Mouse (Mus musculus) liver, embryonic 15.5 days (tissue): ENCODE results near the gene Atg2a. TPM values are rescaled to one million over a fixed set of nuclear protein-coding genes. Genes with fewer than 3 reads are reported as not detected.

Experiments used
- ATAC-seq: fragments of 200-750 bp; cut with Nextera tagmentation; 2 replicates; pipeline ENCODE4 v1.8.0; 2017; ENCODE audit warnings: moderate number of reproducible peaks, mild to moderate bottlenecking, moderate library complexity; ENCODE audit not compliant: insufficient read depth
- H3K27ac ChIP-seq: fragments of 300-500 bp; sonication (generic); replicated peaks from 2 replicates; pipeline ENCODE4 v1.5.1; 2015; ENCODE audit warnings: mild to moderate bottlenecking, inconsistent platforms
- H3K27me3 ChIP-seq: fragments of 300-500 bp; sonication (generic); 2 replicates; pipeline ENCODE4 v1.6.1; 2015; ENCODE audit warnings: mild to moderate bottlenecking, inconsistent platforms
- H3K36me3 ChIP-seq: fragments of 300-500 bp; sonication (generic); replicated peaks from 2 replicates; pipeline ENCODE4 v1.6.1; 2015; ENCODE audit warnings: moderate library complexity, mild to moderate bottlenecking, inconsistent platforms
- H3K4me1 ChIP-seq: fragments of 300-500 bp; sonication (generic); replicated peaks from 2 replicates; pipeline ENCODE4 v1.6.1; 2015; ENCODE audit warnings: inconsistent platforms
- H3K4me2 ChIP-seq: fragments of 300-500 bp; sonication (generic); 2 replicates; pipeline ENCODE4 v1.6.1; 2015; ENCODE audit warnings: moderate library complexity, mild to moderate bottlenecking, inconsistent platforms
- H3K4me3 ChIP-seq: fragments of 300-500 bp; sonication (generic); replicated peaks from 2 replicates; pipeline ENCODE4 v1.5.1; 2015; ENCODE audit warnings: mild to moderate bottlenecking, inconsistent platforms
- H3K9ac ChIP-seq: fragments of 300-500 bp; sonication (generic); 2 replicates; pipeline ENCODE4 v1.6.1; 2015; ENCODE audit warnings: moderate library complexity, mild to moderate bottlenecking, inconsistent platforms
- H3K9me3 ChIP-seq: fragments of 300-500 bp; sonication (generic); replicated peaks from 2 replicates; pipeline ENCODE4 v1.6.1; 2016; ENCODE audit warnings: inconsistent platforms
- WGBS: fragments of 180-500 bp; shearing (Covaris S2); methylation state at CpG from one replicate; pipeline ENCODE4 v1.1.7; 2015; ENCODE audit warnings: mixed read lengths; ENCODE audit not compliant: insufficient replicate concordance; 5-methylcytosine and 5-hydroxymethylcytosine counted together
- polyA plus RNA-seq: library from polyadenylated mRNA; unstranded; fragments of >200 nt; fragmentation: Nextera tagmentation; extraction: Ambion mirVana; gene quantifications from 2 replicates; pipeline ENCODE4 v1.2.1, GENCODE M21; 2015

The Atg2a gene
- polyA plus RNA-seq, 1 experiment from 2014 or later, result 4.7 TPM

DNA sequence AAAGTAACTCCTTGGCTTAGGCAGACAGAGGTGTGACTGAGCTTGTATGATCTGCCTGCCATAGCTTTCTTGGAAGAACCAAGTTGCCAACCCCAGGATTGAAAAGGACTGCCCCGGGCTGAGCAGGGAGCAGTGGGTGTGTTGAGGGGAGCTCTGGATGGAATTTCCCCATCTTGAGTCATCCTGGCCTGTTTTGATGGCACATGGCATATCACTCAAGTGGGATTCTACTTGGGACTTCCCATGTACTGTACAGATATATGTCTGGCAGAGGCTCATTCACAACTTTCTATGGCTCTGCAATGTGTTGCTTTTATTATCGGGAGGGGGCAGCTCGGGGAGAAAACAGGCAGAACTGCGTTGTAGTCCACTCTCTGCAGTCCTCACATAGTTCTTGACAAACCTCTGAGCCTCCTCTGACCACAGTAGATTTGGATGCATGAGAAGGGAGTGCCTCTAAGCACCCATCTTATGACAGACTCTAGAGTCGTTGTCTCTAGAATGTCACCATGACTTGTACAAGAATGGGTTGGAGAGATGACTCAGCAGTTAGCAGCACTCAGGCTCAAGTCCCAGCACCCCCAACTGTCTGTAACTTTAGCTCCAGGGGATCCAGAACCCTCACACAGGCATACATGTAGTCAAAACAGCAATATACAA lies 55.2 kb downstream of the Atg2a start:
- Histone ChIP-seq H3K27ac (peak overlapping the region; percentile 96), H3K9me3 (no peaks in the 10 kb centered on the region), H3K9ac (peak overlapping the region; percentile 40), H3K36me3 (peaks cover 79% of the 10 kb centered on the region), H3K4me3 (no peak overlapping the region), H3K27me3 (no peaks in the 10 kb centered on the region), H3K4me2 (peak overlapping the region; percentile 42), H3K4me1 (peaks cover 87% of the 10 kb centered on the region)
- 58% methylated on average over 5 of the region's 5 CpGs for WGBS
- ATAC-seq, result peak; percentile 20; the same call in 1 of the 2 replicates

- Histone ChIP-seq H3K27ac (peak overlapping the region; percentile 96), H3K4me1 (peaks cover 87% of the 10 kb centered on the region), H3K4me2 (peak overlapping the region; percentile 42), H3K36me3 (peaks cover 73% of the 10 kb centered on the region), H3K9me3 (no peaks in the 10 kb centered on the region), H3K27me3 (no peaks in the 10 kb centered on the region), H3K9ac (peak overlapping the region; percentile 44; the same call in 1 of the 2 replicates), H3K4me3 (no peak overlapping the region)
- ATAC-seq, result peak; percentile 56
- WGBS, result 41% methylated on average over 9 of the region's 9 CpGs
These were observed 56.2 kb downstream of the Atg2a start for GRCm38 (mm10) chr19:6297641-6298040.

GRCm38 (mm10) chr19:6299003-6299402 lies 57.5 kb downstream of the Atg2a start:
- Histone ChIP-seq H3K27me3 (no peaks in the 10 kb centered on the region), H3K9me3 (no peaks in the 10 kb centered on the region), H3K4me3 (no peak overlapping the region), H3K9ac (0 out of 2 replicates have a peak overlapping the region, but pooled peaks have one; percentile 52), H3K27ac (peak overlapping the region; percentile 96), H3K4me2 (peak overlapping the region; percentile 57), H3K4me1 (peaks cover 94% of the 10 kb centered on the region), H3K36me3 (peaks cover 63% of the 10 kb centered on the region)
- ATAC-seq, result no peak
- 61% methylated on average over 4 of the region's 4 CpGs for WGBS

DNA sequence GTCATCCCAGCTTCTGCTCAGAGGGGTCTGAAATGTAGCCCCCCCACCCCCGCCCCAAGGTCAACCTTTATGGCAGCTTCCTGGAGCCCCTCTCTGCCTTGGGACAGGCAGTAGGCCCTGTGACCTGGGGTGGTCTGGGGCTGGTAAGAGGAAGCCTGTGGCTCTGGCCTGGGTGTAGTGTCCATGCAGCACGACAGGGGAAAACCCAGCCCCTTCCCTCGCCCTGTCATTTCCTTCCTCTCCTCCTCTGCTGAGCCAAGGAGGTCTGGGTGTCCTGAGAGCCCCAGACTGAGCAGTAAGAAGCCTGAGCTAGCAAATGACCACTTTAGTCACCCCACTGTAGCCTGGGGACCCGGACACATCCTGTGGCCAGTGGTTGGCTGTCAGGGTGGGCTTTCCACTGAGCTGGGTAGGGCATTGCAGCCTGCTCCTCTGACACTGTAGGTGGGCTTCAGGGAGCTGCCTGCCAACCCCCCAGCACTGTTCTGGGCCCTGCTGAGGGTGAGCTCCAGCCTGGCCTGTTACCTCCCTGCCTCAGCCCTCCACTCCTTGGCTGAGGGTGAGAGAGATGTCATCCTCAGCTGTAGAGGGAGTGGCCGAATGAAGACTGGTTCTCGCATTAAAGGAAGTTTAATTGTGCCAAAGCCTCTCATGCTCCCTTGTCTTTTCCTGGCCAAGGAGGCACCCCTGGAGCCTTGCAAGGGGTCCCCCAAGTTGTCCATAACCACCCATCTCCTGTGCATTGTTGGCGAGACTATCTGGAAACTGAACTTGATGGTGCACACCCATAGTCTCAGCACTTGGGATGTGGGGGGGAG lies 58.2 kb downstream of the Atg2a start:
- Histone ChIP-seq H3K9me3 (no peaks in the 10 kb centered on the region), H3K4me1 (peaks cover 99% of the 10 kb centered on the region), H3K27ac (peak overlapping the region; percentile 96), H3K36me3 (peaks cover 56% of the 10 kb centered on the region), H3K27me3 (no peaks in the 10 kb centered on the region), H3K4me3 (peak overlapping the region; percentile 14; the same call in 1 of the 2 replicates), H3K9ac (peak overlapping the region; percentile 52), H3K4me2 (peak overlapping the region; percentile 57)
- ATAC-seq, result no peak
- 38% methylated on average over 7 of the region's 7 CpGs for WGBS

GRCm38 (mm10) chr19:6300402-6300841 lies 59.0 kb downstream of the Atg2a start:
- H3K27me3 ChIP-seq, result no peaks in the 10 kb centered on the region
- no peaks in the 10 kb centered on the region for H3K9me3 ChIP-seq
- ATAC-seq, result peak; percentile 79
- 24% methylated on average over 7 of the region's 7 CpGs for WGBS
- H3K27ac ChIP-seq, result peak overlapping the region; percentile 96
- H3K4me1 ChIP-seq, result peaks cover 100% of the 10 kb centered on the region
- peaks cover 49% of the 10 kb centered on the region for H3K36me3 ChIP-seq
- peak overlapping the region; percentile 57 for H3K4me2 ChIP-seq
- peak overlapping the region; percentile 52 for H3K9ac ChIP-seq
- peak overlapping the region; percentile 14 for H3K4me3 ChIP-seq

- Histone ChIP-seq H3K9ac (no peak overlapping the region), H3K36me3 (peaks cover 32% of the 10 kb centered on the region), H3K4me2 (no peak overlapping the region), H3K4me1 (peaks cover 99% of the 10 kb centered on the region), H3K4me3 (no peak overlapping the region), H3K27me3 (no peaks in the 10 kb centered on the region), H3K9me3 (no peaks in the 10 kb centered on the region), H3K27ac (peak overlapping the region; percentile 96)
- 47% methylated on average over 5 of the region's 5 CpGs for WGBS
- ATAC-seq, result no peak
These were observed 60.6 kb downstream of the Atg2a start for GRCm38 (mm10) chr19:6302114-6302513.

DNA sequence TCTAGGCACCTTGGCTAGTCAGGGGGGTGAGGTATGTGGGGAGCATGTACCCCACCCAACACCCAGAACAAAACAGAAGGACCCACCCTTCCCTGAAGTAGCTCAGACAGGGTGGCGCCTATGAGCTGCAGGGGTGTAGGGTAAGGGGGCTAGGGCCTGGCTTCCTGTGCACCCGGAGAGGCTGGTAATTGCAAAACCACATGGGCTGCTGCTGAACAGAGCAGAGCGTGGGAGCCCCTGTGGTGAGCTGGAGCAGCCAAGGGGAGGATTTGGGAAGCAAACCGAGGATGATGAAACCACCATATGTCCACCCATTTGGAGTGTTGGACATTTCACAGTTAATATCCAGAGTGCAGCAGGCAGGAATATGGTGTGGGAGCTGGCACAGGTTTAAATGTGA lies 61.1 kb downstream of the Atg2a start:
- 11% methylated on average over 4 of the region's 4 CpGs for WGBS

DNA sequence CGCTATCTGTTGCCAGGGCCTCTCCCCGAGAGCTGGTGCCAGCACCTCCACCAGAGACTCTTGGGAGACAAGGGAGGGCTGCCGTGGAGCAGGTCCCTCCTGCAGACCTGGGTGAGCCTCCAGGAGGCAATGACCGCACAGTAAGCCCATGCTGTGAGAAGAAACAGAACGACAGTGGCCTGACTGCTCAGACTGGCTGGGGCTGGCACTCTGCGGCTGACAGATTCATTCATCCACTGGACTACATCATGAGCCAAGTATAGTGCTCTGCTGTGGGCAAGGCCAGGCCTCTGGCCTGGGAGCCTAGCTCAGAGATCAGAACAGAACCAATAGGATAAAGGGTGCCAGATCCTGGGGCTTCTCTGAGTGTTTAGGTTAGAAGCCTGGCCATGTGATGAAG lies 62.4 kb downstream of the Atg2a start:
- ATAC-seq, result no peak
- peak overlapping the region; percentile 15; the same call in 1 of the 2 replicates for H3K9ac ChIP-seq
- peaks cover 98% of the 10 kb centered on the region for H3K4me1 ChIP-seq
- no peaks in the 10 kb centered on the region for H3K27me3 ChIP-seq
- H3K9me3 ChIP-seq, result no peaks in the 10 kb centered on the region
- peaks cover 14% of the 10 kb centered on the region for H3K36me3 ChIP-seq
- H3K4me2 ChIP-seq, result no peak overlapping the region
- H3K27ac ChIP-seq, result peak overlapping the region; percentile 68
- 52% methylated on average over 6 of the region's 6 CpGs for WGBS
- no peak overlapping the region for H3K4me3 ChIP-seq

More for the DNA sequence above, 61.1 kb downstream of the Atg2a start:
- no peak for ATAC-seq
- Histone ChIP-seq H3K9me3 (no peaks in the 10 kb centered on the region), H3K27ac (peak overlapping the region; percentile 96), H3K4me3 (no peak overlapping the region), H3K36me3 (peaks cover 28% of the 10 kb centered on the region), H3K4me2 (no peak overlapping the region), H3K9ac (no peak overlapping the region), H3K4me1 (peaks cover 99% of the 10 kb centered on the region), H3K27me3 (no peaks in the 10 kb centered on the region)

GRCm38 (mm10) chr19:6304787-6305516 lies 63.5 kb downstream of the Atg2a start:
- H3K27me3 ChIP-seq, result no peaks in the 10 kb centered on the region
- 0 out of 2 replicates have a peak overlapping the region, but pooled peaks have one; percentile 99 for H3K4me2 ChIP-seq
- H3K4me1 ChIP-seq, result peaks cover 90% of the 10 kb centered on the region
- WGBS, result 21% methylated on average over 5 of the region's 5 CpGs
- no peak overlapping the region for H3K4me3 ChIP-seq
- H3K27ac ChIP-seq, result peak overlapping the region; percentile 84
- no peak overlapping the region for H3K9ac ChIP-seq
- H3K36me3 ChIP-seq, result peaks cover 3% of the 10 kb centered on the region; the same call in 1 of the 2 replicates
- H3K9me3 ChIP-seq, result no peaks in the 10 kb centered on the region
- 0 out of 2 replicates have a peak, but pooled peaks have one; percentile 5 for ATAC-seq

DNA sequence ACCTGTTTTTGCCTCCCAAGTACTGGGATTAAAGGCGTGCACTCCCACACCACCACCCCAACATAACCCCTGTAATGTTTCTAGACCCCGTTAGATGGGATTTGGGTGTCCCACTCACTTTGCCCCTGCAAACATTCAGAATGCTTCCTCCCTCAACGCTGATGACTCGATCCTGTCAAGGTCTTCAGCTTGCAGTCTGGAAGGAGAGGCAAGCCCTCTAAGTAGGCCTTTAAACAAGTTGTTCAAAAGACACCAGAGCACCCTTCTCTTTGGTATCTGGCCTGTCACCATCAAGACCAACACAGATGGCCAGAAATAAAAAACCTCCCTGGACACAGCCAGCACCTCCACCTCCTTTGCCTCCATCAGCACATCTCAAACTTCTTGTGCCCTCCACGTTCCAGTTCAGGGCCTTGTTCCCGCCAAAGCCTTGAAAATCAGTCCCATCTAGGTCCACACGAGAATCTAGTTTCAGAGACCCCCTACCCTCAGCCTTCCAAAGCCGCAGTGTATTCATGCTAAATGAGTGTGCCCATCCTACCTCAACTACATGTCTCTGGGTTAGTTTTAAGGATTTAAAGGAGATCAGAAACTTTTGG lies 64.1 kb downstream of the Atg2a start:
- Histone ChIP-seq H3K4me3 (peak overlapping the region; percentile 77), H3K27ac (peak overlapping the region; percentile 84), H3K27me3 (no peaks in the 10 kb centered on the region), H3K9ac (peak overlapping the region; percentile 75), H3K4me1 (peaks cover 83% of the 10 kb centered on the region), H3K9me3 (no peaks in the 10 kb centered on the region), H3K4me2 (peak overlapping the region; percentile 99), H3K36me3 (peaks cover 7% of the 10 kb centered on the region; the same call in 1 of the 2 replicates)
- 56% methylated on average over 8 of the region's 8 CpGs for whole genome bisulfite sequencing
- ATAC-seq, result no peak
